Mouse (Mus musculus) forebrain, embryonic 10.5 days (tissue): Measurements from ENCODE around the gene Serpine1. TPM values are rescaled to one million over a fixed set of nuclear protein-coding genes. Genes with fewer than 3 reads are reported as not detected.

Experiments used
- DNase-seq: peaks from one replicate; pipeline ENCODE4 v3.0.0-alpha.2; 2017; ENCODE audit warnings: low spot score; ENCODE audit errors: extremely low spot score
- H3K27ac ChIP-seq: fragments of 300-500 bp; sonication (generic); 2 replicates; pipeline ENCODE4 v1.5.1; 2016; ENCODE audit warnings: mild to moderate bottlenecking
- H3K27me3 ChIP-seq: fragments of 300-500 bp; sonication (generic); 2 replicates; pipeline ENCODE4 v1.6.1; 2016; ENCODE audit warnings: mild to moderate bottlenecking; ENCODE audit not compliant: poor library complexity, severe bottlenecking
- H3K36me3 ChIP-seq: fragments of 300-500 bp; sonication (generic); replicated peaks from 2 replicates; pipeline ENCODE4 v1.6.1; 2016; ENCODE audit warnings: mild to moderate bottlenecking, moderate library complexity
- H3K4me1 ChIP-seq: fragments of 300-500 bp; sonication (generic); 2 replicates; pipeline ENCODE4 v1.6.1; 2016
- H3K4me3 ChIP-seq: fragments of 300-500 bp; sonication (generic); 2 replicates; pipeline ENCODE4 v1.5.1; 2016; ENCODE audit warnings: mild to moderate bottlenecking, moderate library complexity
- H3K9me3 ChIP-seq: fragments of 300-500 bp; sonication (generic); 2 replicates; pipeline ENCODE4 v1.6.1; 2016; ENCODE audit warnings: mild to moderate bottlenecking, moderate library complexity
- WGBS: fragments of 180-500 bp; shearing (Covaris S2); methylation state at CpG from one replicate; pipeline ENCODE4 v1.1.7; 2016; 5-methylcytosine and 5-hydroxymethylcytosine counted together
- polyA plus RNA-seq: library from polyadenylated mRNA; unstranded; fragments of >200 nt; fragmentation: Nextera tagmentation; extraction: Ambion mirVana; gene quantifications from 2 replicates; pipeline ENCODE4 v1.2.1, GENCODE M21; 2016

Serpine1 gene
- polyA plus RNA-seq, 1 experiment from 2014 or later, result 0.10 TPM

- Histone ChIP-seq H3K27ac (no peak overlapping the region), H3K4me3 (no peak overlapping the region), H3K4me1 (peaks cover 23% of the 10 kb centered on the region), H3K36me3 (no peaks in the 10 kb centered on the region), H3K9me3 (no peaks in the 10 kb centered on the region), H3K27me3 (peaks cover 56% of the 10 kb centered on the region)
- no peak for DNase-seq
- 54% methylated on average over 3 of the region's 3 CpGs for WGBS
These were observed 47.8 kb downstream of the Serpine1 start for GRCm38 (mm10) chr5:137024318-137024717.

GRCm38 (mm10) chr5:137015913-137016312, 56.2 kb downstream of the Serpine1 start:
- Histone ChIP-seq H3K27me3 (no peaks in the 10 kb centered on the region), H3K9me3 (peaks cover 8% of the 10 kb centered on the region), H3K36me3 (no peaks in the 10 kb centered on the region), H3K4me3 (no peak overlapping the region), H3K27ac (no peak overlapping the region), H3K4me1 (no peaks in the 10 kb centered on the region)
- no peak for DNase-seq
- 90% methylated on average over 3 of the region's 3 CpGs for WGBS

GRCm38 (mm10) chr5:137012401-137012950, 59.6 kb downstream of the Serpine1 start:
- Histone ChIP-seq H3K27me3 (no peaks in the 10 kb centered on the region), H3K27ac (no peak overlapping the region), H3K36me3 (no peaks in the 10 kb centered on the region), H3K4me1 (no peaks in the 10 kb centered on the region), H3K9me3 (peaks cover 8% of the 10 kb centered on the region), H3K4me3 (no peak overlapping the region)
- DNase-seq, result no peak
- 87% methylated on average over 15 of the region's 15 CpGs for WGBS

Other genes with a start within 250 kb of the Serpine1 start
- gene Col26a1, start 189.1 kb downstream of the Serpine1 start, polyA plus RNA-seq, result 48.6 and 48.9 TPM in 2 replicates
- 107 and 113 TPM in 2 replicates for gene Ift22, start 164.1 kb downstream of the Serpine1 start, polyA plus RNA-seq
- 243 and 263 TPM in 2 replicates for gene Fis1, start 119.0 kb downstream of the Serpine1 start, polyA plus RNA-seq
- gene Cldn15, start 105.7 kb downstream of the Serpine1 start, polyA plus RNA-seq, result 0.35 and 0.52 TPM in 2 replicates
- 35.7 and 40.7 TPM in 2 replicates for gene Plod3, start 85.2 kb downstream of the Serpine1 start, polyA plus RNA-seq
- gene Znhit1, start 84.2 kb downstream of the Serpine1 start, polyA plus RNA-seq, result 102 and 107 TPM in 2 replicates
- gene Vgf, start 45.9 kb downstream of the Serpine1 start, polyA plus RNA-seq, result 0.35 TPM in 1 of 2 replicates, not detected in the other
- gene Ap1s1, start 26.1 kb downstream of the Serpine1 start, polyA plus RNA-seq, result 195 and 198 TPM in 2 replicates
- 4.6 and 5.0 TPM in 2 replicates for gene Trim56, start 43.9 kb upstream of the Serpine1 start, polyA plus RNA-seq
- not detected in 2 replicates for gene Muc3, start 77.1 kb upstream of the Serpine1 start, polyA plus RNA-seq
- gene Muc3a, start 140.1 kb upstream of the Serpine1 start, polyA plus RNA-seq, result not detected in 2 replicates
- 1.9 and 2.3 TPM in 2 replicates for gene Ache, start 215.3 kb upstream of the Serpine1 start, polyA plus RNA-seq
- 10.3 and 10.4 TPM in 2 replicates for gene Ufsp1, start 222.4 kb upstream of the Serpine1 start, polyA plus RNA-seq
- 205 and 209 TPM in 2 replicates for gene Srrt, start 235.4 kb upstream of the Serpine1 start, polyA plus RNA-seq
- gene Trip6, start 242.1 kb upstream of the Serpine1 start, polyA plus RNA-seq, result 70.3 and 73.0 TPM in 2 replicates